Mouse (Mus musculus): Measurements from ENCODE around the gene Cyct.

DNA sequence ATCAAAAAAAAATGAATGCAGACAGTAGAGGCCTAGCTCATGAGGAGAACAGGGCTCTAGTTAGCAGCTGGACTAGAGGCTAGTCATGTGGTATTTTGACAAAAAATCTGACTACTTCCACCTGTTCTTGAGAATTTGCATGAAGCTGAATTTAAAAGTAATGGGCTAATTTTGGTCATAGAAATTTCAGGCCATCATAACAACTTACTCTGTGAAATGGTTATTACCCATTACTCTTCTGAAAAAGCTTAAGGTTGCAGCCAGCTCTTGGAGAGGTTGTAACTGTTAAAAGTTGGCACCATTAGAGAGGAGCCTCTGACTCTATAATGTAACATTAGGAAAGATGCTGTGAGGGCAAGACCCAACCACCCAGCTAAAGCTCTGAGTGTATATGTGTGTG, 26.3 kb upstream of the Cyct start:
- TF ChIP-seq CTCF (conservative IDR thresholded peaks at IDR 0.05; ENCODE audit: low read length) (no peak), NANOG (IDR thresholded peaks at IDR 0.05; ENCODE audit: borderline replicate concordance, low read length) (no peak), POU5F1 (IDR thresholded peaks at IDR 0.05; ENCODE audit: borderline replicate concordance, low read length) (no peak)
